Mouse (Mus musculus) testis, adult 2 months (tissue): ENCODE measurements at regions not wholly inside any gene's neighbourhood (a gene's known extent, or its start where the extent isn't known, plus 50 kb on each side); places are given as distances from the start of the nearest gene placed in this dataset.

Experiments used
- CTCF ChIP-seq: fragments of 200-500 bp; IDR thresholded peaks from 2 replicates; pipeline ENCODE4 v1.5.1; 2012; ENCODE audit warnings: low read depth, mild to moderate bottlenecking, inconsistent platforms, low read length, moderate library complexity; ENCODE audit not compliant: control insufficient read depth, insufficient read depth, insufficient replicate concordance
- POLR2A ChIP-seq: fragments of 200-500 bp; IDR thresholded peaks from 2 replicates; pipeline ENCODE4 v1.6.1; 2012; ENCODE audit warnings: low read depth, mild to moderate bottlenecking, inconsistent platforms, low read length, moderate library complexity; ENCODE audit not compliant: control insufficient read depth

GRCm38 (mm10) chr14:120685263-120685662 lies 207.0 kb downstream of the Rap2a start:
- TF ChIP-seq CTCF (no peak), POLR2A (no peak)
